Mouse (Mus musculus): ENCODE measurements around the gene Gm4894.

The Gm4894 gene

GRCm38 (mm10) chr9:49250231-49250630, at the start of gene Gm4894:
Gene Gm4894, plus strand, starts transcription at chr9:49250531.
- DNase-seq (ENCODE audit: low spot score) = no peak

GRCm38 (mm10) chr9:49206331-49206730, 44.0 kb upstream of the Gm4894 start:
- DNase-seq (ENCODE audit: low spot score) = no peak

GRCm38 (mm10) chr9:49211493-49211892, 38.8 kb upstream of the Gm4894 start:
- DNase-seq (ENCODE audit: low spot score) = no peak

- no peak for DNase-seq (ENCODE audit: low spot score)
These were observed 35.6 kb upstream of the Gm4894 start for GRCm38 (mm10) chr9:49214734-49215133.

- DNase-seq (ENCODE audit: low spot score) = no peak
These were observed 32.4 kb upstream of the Gm4894 start for GRCm38 (mm10) chr9:49217626-49218607.

- DNase-seq (ENCODE audit: low spot score) = no peak
These were observed 25.8 kb upstream of the Gm4894 start for GRCm38 (mm10) chr9:49224488-49224887.

GRCm38 (mm10) chr9:49227442-49227841, 22.9 kb upstream of the Gm4894 start:
- no peak for DNase-seq (ENCODE audit: low spot score)

GRCm38 (mm10) chr9:49229054-49229453, 21.3 kb upstream of the Gm4894 start:
- DNase-seq (ENCODE audit: low spot score) = no peak

GRCm38 (mm10) chr9:49246839-49247238, 3.5 kb upstream of the Gm4894 start:
- DNase-seq (ENCODE audit: low spot score) = no peak

GRCm38 (mm10) chr9:49268949-49269348, 18.6 kb downstream of the Gm4894 start:
- DNase-seq (ENCODE audit: low spot score) = no peak

GRCm38 (mm10) chr9:49273566-49273965, 23.2 kb downstream of the Gm4894 start:
- DNase-seq (ENCODE audit: low spot score) = no peak

- DNase-seq (ENCODE audit: low spot score) = no peak
These were observed 25.6 kb downstream of the Gm4894 start for GRCm38 (mm10) chr9:49275976-49276375.

GRCm38 (mm10) chr9:49276542-49277334, 26.4 kb downstream of the Gm4894 start:
- DNase-seq (ENCODE audit: low spot score) = no peak

GRCm38 (mm10) chr9:49295101-49295500, 44.8 kb downstream of the Gm4894 start:
- no peak for DNase-seq (ENCODE audit: low spot score)

GRCm38 (mm10) chr9:49307576-49307975, 57.2 kb downstream of the Gm4894 start:
- no peak for DNase-seq (ENCODE audit: low spot score)

- no peak for DNase-seq (ENCODE audit: low spot score)
These were observed 60.5 kb downstream of the Gm4894 start for GRCm38 (mm10) chr9:49310821-49311220.

GRCm38 (mm10) chr9:49318638-49319037, 68.3 kb downstream of the Gm4894 start:
- DNase-seq (ENCODE audit: low spot score) = no peak

Data from spleen, adult 12 weeks (tissue).